Mouse (Mus musculus) embryonic facial prominence, embryonic 10.5 days (tissue): ENCODE results near the gene Tmem117. TPM values are rescaled to one million over a fixed set of nuclear protein-coding genes. Genes with fewer than 3 reads are reported as not detected.

Experiments used
- DNase-seq: peaks from one replicate; pipeline ENCODE4 v3.0.0-alpha.2; 2017; ENCODE audit warnings: low spot score
- H3K27ac ChIP-seq: fragments of 300-500 bp; sonication (generic); replicated peaks from 2 replicates; pipeline ENCODE4 v1.5.1; 2016; ENCODE audit warnings: mild to moderate bottlenecking
- H3K27me3 ChIP-seq: fragments of 300-500 bp; sonication (generic); replicated peaks from 2 replicates; pipeline ENCODE4 v1.6.1; 2016; ENCODE audit warnings: low read depth, mild to moderate bottlenecking; ENCODE audit not compliant: poor library complexity, severe bottlenecking
- H3K36me3 ChIP-seq: fragments of 300-500 bp; sonication (generic); replicated peaks from 2 replicates; pipeline ENCODE4 v1.6.1; 2016; ENCODE audit warnings: mild to moderate bottlenecking, moderate library complexity
- H3K4me1 ChIP-seq: fragments of 300-500 bp; sonication (generic); 2 replicates; pipeline ENCODE4 v1.6.1; 2016
- H3K4me3 ChIP-seq: fragments of 300-500 bp; sonication (generic); 2 replicates; pipeline ENCODE4 v1.5.1; 2016; ENCODE audit warnings: mild to moderate bottlenecking, moderate library complexity
- H3K9me3 ChIP-seq: fragments of 300-500 bp; sonication (generic); 2 replicates; pipeline ENCODE4 v1.6.1; 2016; ENCODE audit warnings: mild to moderate bottlenecking
- WGBS: fragments of 180-500 bp; shearing (Covaris S2); methylation state at CpG from one replicate; pipeline ENCODE4 v1.1.7; 2016; 5-methylcytosine and 5-hydroxymethylcytosine counted together
- polyA plus RNA-seq: library from polyadenylated mRNA; unstranded; fragments of >200 nt; fragmentation: Nextera tagmentation; extraction: Ambion mirVana; gene quantifications from 2 replicates; pipeline ENCODE4 v1.2.1, GENCODE M21; 2016

Gene Tmem117
- polyA plus RNA-seq, 1 experiment from 2014 or later: 0.77 TPM

DNA sequence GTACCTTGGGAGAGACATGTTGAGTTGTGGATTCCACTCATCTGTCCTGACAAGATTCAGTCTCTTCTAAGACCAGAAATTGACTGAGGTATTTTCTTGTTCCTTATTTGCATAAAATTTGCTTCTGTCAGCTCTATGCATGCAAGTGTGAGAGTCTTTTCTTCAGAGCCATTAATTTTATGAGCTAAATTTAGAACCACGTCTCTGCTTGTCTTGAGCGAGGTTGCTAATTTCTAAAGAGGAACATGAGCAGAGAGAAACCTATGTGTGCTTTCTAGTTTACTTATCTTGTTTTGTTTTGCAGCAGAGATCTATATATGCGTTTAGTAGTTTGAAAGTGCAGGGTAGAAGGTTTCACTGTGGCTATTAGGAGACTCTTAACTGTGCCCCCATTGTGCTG lies 26.6 kb upstream of the Tmem117 start:
- DNase-seq: no peak
- no peaks in the 10 kb centered on the region for H3K36me3 ChIP-seq
- no peaks in the 10 kb centered on the region for H3K9me3 ChIP-seq
- no peaks in the 10 kb centered on the region for H3K27me3 ChIP-seq
- H3K27ac ChIP-seq: no peak overlapping the region
- H3K4me1 ChIP-seq: peaks cover 13% of the 10 kb centered on the region
- no peak overlapping the region for H3K4me3 ChIP-seq
- WGBS: 79% methylated on average over 3 of the region's 3 CpGs

DNA sequence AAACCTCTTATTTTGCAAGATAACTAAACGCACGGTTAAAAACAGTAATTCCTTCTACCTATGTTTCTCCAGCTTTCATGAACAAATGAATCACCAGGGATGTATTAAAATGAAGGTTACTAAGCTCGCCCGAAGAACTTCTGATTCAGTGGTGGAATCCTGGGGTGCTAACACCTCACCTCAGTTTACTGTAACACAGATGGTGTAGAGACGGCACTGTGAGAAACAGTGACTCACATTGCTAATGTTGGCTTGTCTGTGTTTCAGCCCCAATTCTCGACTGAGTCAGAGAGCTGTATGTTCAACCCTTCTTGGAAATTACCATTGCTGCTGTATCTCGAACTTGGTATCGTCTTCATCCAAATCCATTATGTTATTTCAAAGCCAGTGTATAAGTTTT lies 21.3 kb upstream of the Tmem117 start:
- no peaks in the 10 kb centered on the region for H3K9me3 ChIP-seq
- 95% methylated on average over 8 of the region's 8 CpGs for WGBS
- H3K36me3 ChIP-seq: no peaks in the 10 kb centered on the region
- no peak overlapping the region for H3K27ac ChIP-seq
- H3K4me1 ChIP-seq: no peaks in the 10 kb centered on the region
- DNase-seq: no peak
- H3K4me3 ChIP-seq: no peak overlapping the region
- H3K27me3 ChIP-seq: no peaks in the 10 kb centered on the region

DNA sequence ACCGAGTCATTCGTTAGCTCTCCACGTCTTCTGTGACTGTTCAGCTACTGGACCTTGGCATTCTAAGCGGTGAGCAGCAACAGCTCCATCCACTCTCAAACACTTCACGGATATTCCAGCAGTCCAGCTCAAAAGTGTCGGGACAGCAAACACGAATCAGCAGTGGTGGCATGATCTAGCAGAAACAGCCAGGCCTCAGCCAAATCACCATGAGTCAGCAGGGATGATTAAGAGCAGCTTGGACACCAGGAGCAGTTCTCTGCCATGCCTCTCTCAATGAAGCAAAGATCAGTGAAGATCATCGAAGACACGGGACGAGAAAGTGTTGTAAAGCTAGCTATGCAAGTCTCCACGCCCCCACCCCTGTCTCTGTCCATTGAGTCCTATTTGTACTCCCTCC lies 13.0 kb upstream of the Tmem117 start:
- Histone ChIP-seq H3K9me3 (no peaks in the 10 kb centered on the region), H3K27me3 (no peaks in the 10 kb centered on the region), H3K4me1 (no peaks in the 10 kb centered on the region), H3K36me3 (no peaks in the 10 kb centered on the region), H3K4me3 (no peak overlapping the region), H3K27ac (no peak overlapping the region)
- DNase-seq: no peak
- WGBS: 90% methylated on average over 11 of the region's 11 CpGs

DNA sequence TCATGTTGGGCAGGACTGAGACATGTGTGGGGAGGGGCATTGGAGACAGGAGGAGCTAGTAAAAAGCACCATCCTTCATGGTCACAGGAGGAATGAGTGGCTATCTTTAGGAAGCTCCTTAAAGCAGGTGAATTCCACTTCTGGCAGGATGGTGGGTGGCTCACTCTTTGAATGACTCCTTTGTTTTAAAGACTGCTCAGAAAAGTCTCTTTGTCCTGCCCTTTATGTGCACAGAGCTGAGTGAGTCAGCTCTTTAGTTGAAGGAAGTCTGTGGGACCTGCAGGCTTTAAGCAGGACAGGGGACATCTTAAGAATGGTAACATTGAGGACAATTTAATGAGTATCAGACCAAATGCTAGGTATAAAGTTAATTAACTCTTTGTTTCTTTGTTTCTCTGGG lies 8.1 kb upstream of the Tmem117 start:
- no peak overlapping the region for H3K27ac ChIP-seq
- H3K9me3 ChIP-seq: no peaks in the 10 kb centered on the region
- DNase-seq: no peak
- no peak overlapping the region for H3K4me3 ChIP-seq
- H3K27me3 ChIP-seq: no peaks in the 10 kb centered on the region
- H3K36me3 ChIP-seq: no peaks in the 10 kb centered on the region
- H3K4me1 ChIP-seq: no peaks in the 10 kb centered on the region

DNA sequence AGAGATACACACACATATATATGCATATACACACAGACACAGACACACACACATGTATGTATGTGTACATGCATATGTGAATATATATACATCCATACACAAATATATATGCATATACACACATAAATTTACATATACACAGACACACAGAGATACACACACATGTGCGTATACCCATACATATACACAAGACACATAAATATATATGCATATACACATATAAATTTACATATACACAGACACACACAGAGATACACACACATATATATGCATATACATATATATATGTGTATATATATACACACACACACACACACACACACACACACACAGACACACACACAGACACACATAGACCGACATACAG lies 586 bp upstream of the Tmem117 start:
- no peaks in the 10 kb centered on the region for H3K36me3 ChIP-seq
- no peak overlapping the region for H3K27ac ChIP-seq
- H3K4me1 ChIP-seq: peaks cover 9% of the 10 kb centered on the region
- H3K9me3 ChIP-seq: no peaks in the 10 kb centered on the region
- 54% methylated on average over 2 of the region's 2 CpGs for WGBS
- H3K27me3 ChIP-seq: peaks cover 54% of the 10 kb centered on the region
- H3K4me3 ChIP-seq: peak overlapping the region; percentile 76
- no peak for DNase-seq

DNA sequence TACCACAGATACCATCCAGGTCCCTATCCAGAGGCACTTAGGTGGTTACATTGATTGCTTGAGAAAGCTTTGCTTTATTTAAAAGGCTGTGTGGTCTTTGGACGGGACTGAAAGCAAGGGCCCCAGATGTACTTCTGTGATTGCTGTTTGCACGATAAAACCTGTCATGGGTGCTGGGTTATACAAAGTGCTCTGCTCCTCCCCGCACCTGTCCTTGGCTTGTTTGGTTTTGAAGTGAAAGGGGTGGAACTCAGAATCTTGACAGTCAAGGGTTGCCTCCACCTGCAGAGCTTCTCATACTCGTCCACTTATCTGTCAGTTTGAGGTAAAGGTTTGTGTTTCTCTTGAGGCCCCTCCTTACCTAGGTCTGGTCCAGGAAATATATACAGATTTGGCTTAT lies 1.5 kb downstream of the Tmem117 start:
- Histone ChIP-seq H3K36me3 (no peaks in the 10 kb centered on the region), H3K4me3 (no peak overlapping the region), H3K4me1 (peaks cover 9% of the 10 kb centered on the region), H3K27ac (no peak overlapping the region), H3K27me3 (peaks cover 54% of the 10 kb centered on the region), H3K9me3 (no peaks in the 10 kb centered on the region)
- WGBS: 80% methylated on average over 4 of the region's 4 CpGs
- no peak for DNase-seq

DNA sequence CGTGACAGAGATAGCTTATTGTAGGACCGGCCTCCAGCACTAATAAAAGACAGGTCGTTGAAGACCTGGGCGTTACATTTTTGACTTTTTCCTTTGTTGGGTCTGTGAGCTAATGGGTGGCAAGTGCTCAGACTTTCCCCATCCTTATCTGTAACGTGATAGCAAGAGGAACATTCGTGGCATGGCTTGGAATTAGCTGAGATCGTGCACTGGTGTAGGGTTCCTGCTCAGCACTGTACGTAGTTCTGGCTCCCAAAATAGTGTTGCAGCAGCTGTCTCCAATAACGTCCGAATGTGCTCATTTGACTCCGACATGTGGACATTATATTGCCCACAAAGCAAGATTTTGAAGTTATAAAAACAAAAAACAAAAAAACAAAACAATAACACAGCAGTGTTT lies 5.5 kb downstream of the Tmem117 start:
- no peaks in the 10 kb centered on the region for H3K9me3 ChIP-seq
- no peaks in the 10 kb centered on the region for H3K4me1 ChIP-seq
- H3K27ac ChIP-seq: no peak overlapping the region
- H3K36me3 ChIP-seq: no peaks in the 10 kb centered on the region
- peaks cover 23% of the 10 kb centered on the region for H3K27me3 ChIP-seq
- DNase-seq: no peak
- H3K4me3 ChIP-seq: no peak overlapping the region
- WGBS: 72% methylated on average over 11 of the region's 11 CpGs

DNA sequence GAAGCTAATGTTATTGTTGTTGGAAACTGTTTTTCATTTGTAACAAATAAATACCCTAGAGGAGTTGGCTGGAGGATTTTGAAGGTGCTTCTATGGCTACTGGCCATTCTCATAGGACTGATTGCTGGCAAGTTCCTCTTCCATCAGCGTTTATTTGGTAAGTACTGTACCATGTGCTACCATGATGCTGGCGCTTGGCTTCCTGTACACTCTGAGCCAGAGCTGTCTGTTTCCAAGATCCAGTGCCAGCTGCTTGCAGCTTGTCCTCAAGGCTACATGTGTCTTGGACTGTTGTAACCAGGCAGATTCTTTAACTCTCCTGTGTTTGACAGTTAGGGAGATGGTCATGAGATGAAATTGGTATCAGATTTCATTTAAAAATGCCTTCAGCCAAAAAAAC lies 9.2 kb downstream of the Tmem117 start:
- Histone ChIP-seq H3K27ac (no peak overlapping the region), H3K27me3 (no peaks in the 10 kb centered on the region), H3K4me3 (no peak overlapping the region), H3K4me1 (no peaks in the 10 kb centered on the region), H3K9me3 (no peaks in the 10 kb centered on the region), H3K36me3 (no peaks in the 10 kb centered on the region)
- 91% methylated on average over 2 of the region's 2 CpGs for WGBS
- DNase-seq: no peak

DNA sequence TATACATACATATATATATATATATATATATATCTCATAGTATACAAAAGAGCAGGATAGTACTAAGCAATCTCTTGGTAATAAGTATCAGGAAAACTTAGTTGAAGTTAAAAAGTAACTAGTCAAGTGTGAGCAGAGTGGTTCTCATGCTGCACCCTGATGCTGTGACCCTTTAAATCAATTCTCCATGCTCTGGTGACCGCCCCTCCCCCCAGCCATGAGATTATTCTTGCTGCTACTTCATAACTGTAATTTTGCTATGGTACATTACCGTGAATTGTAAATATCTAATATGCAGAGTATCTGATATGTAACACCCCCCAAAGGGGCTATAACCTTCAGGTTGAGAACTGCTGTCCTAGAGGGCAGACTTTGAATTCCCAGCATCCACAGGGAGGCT lies 10.1 kb downstream of the Tmem117 start:
- 89% methylated on average over 2 of the region's 2 CpGs for WGBS
- no peak for DNase-seq
- no peaks in the 10 kb centered on the region for H3K27me3 ChIP-seq

DNA sequence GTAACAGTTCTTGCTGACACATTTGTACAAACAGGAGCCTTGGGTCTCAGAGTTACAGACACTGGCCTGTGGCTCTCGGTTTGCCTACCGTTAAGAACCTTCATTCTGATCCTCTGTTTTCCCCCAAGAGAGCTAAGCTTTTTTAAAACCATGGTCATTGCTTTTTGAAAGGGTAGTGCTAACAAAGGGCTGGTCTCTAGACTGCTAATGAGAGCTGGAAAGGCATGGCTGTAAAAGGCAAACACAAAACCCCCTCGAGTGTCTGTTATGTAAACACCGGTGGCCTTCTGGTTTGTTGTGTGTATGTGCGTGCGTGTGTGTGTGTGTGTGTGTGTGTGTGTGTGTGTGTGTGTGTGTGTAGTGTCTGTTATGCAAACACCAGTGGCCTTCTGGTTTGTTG lies 17.0 kb downstream of the Tmem117 start:
- Histone ChIP-seq H3K9me3 (no peaks in the 10 kb centered on the region), H3K36me3 (no peaks in the 10 kb centered on the region), H3K4me1 (peaks cover 11% of the 10 kb centered on the region), H3K27ac (no peak overlapping the region), H3K4me3 (no peak overlapping the region), H3K27me3 (peaks cover 4% of the 10 kb centered on the region; the same call in 1 of the 2 replicates)
- WGBS: 63% methylated on average over 6 of the region's 6 CpGs
- no peak for DNase-seq

More for the DNA sequence above, 10.1 kb downstream of the Tmem117 start:
- Histone ChIP-seq H3K4me3 (no peak overlapping the region), H3K4me1 (no peaks in the 10 kb centered on the region), H3K27ac (no peak overlapping the region), H3K36me3 (no peaks in the 10 kb centered on the region), H3K9me3 (no peaks in the 10 kb centered on the region)

DNA sequence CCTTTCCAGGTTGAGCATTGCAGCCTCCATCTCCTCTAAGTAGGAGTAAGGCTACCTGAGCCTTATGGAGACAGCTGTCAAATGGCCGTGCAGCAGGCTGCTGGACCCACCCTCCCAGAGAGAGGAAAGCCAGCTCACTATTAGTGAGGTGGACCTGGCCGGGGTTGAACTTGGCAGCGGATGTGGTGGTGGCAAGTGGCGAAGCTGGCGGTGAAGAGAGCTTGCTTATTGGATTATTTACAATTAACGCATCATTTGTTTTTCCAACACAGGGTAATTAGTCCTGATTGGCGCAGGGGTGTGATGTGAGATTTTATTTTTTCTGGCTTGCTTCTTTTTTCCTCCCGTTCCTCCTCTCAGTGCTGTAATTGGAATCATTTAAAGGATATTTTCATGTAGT lies 19.4 kb downstream of the Tmem117 start:
- Histone ChIP-seq H3K4me3 (no peak overlapping the region), H3K9me3 (no peaks in the 10 kb centered on the region), H3K27me3 (peaks cover 4% of the 10 kb centered on the region), H3K27ac (no peak overlapping the region), H3K36me3 (no peaks in the 10 kb centered on the region), H3K4me1 (peaks cover 12% of the 10 kb centered on the region)
- 84% methylated on average over 8 of the region's 8 CpGs for WGBS
- no peak for DNase-seq

DNA sequence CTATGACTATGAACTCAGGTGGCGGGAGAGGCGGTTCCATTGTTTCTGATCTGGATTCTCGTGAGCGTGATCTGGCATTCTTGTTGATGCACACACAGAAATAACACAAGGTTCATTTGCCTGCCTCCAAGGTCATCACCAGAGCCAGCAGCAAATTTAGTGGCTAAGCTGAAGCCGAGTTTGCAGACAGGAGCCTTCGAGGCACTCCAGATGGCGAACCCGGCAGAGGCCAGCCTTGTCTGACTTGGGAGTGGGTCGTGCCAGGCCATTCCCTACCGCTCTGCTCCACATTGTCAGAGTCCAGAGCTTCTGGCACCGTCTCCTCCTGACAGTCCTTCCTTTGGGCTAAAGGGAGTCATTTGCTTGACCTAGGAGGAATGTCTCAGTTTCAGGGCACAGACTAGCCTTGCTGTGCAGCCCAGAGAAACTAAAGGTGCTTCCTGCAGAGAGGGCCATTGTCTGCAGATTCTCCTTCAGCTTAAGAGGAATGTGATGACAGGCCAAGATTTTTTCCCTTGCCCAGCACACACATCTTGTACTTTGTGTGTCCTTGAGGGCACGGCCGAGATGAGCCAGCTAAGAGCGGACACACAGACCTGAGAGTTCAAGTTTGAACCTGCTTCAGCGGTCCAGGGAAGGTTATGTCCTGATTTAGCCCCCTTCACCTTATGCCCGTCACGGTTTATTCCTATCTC lies 20.2 kb downstream of the Tmem117 start:
- peaks cover 16% of the 10 kb centered on the region for H3K4me1 ChIP-seq
- WGBS: 57% methylated on average over 17 of the region's 17 CpGs
- no peak for DNase-seq
- no peaks in the 10 kb centered on the region for H3K36me3 ChIP-seq
- H3K4me3 ChIP-seq: no peak overlapping the region
- no peaks in the 10 kb centered on the region for H3K9me3 ChIP-seq
- H3K27ac ChIP-seq: no peak overlapping the region
- H3K27me3 ChIP-seq: peaks cover 4% of the 10 kb centered on the region

DNA sequence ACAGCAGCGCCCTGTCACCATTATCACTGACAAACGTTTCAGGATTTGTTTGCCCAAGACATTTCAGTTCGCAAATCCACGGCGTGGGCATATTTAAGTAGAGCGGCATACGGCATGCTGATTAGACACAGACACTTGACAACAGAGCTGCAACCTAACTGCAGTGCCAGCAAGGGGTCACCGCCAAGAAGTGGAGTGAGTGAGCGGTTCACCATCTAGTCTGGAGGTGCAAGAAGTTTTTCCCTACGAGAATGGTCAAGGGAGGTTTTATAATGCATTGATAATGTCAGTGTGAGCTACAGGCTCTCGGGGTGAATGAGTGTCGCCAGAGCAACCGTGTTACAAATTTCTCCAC lies 20.7 kb downstream of the Tmem117 start:
- Histone ChIP-seq H3K4me3 (no peak overlapping the region), H3K27ac (no peak overlapping the region), H3K27me3 (peaks cover 4% of the 10 kb centered on the region), H3K36me3 (no peaks in the 10 kb centered on the region), H3K9me3 (no peaks in the 10 kb centered on the region), H3K4me1 (peaks cover 16% of the 10 kb centered on the region)
- DNase-seq: no peak
- 77% methylated on average over 13 of the region's 13 CpGs for WGBS

DNA sequence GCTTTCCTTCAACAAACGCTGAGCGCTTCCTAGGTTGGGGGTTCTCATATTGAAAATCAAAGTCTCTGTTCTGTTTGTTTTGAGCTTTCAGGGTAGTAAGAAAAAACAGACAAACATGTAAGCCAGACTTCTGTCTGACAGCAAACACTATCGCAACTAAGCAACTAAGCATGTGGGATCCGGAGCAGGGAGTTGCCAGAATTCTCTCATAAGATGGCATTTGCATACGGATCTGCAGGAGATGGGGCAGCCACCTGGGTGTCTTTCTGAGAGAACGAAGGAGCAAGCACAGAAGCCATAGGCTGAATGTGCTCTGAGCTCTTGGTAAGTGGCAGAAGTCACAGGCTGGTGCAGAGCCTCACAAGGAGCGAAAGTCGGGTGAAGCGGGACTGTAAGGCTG lies 22.3 kb downstream of the Tmem117 start:
- H3K4me1 ChIP-seq: peaks cover 16% of the 10 kb centered on the region
- WGBS: 85% methylated on average over 9 of the region's 9 CpGs

More for the DNA sequence above, 22.3 kb downstream of the Tmem117 start:
- Histone ChIP-seq H3K27me3 (peaks cover 4% of the 10 kb centered on the region), H3K36me3 (no peaks in the 10 kb centered on the region), H3K9me3 (no peaks in the 10 kb centered on the region), H3K27ac (no peak overlapping the region), H3K4me3 (no peak overlapping the region)
- DNase-seq: no peak
